ENCODE assay signal across 8 mouse cellular contexts in genomic region chr5:104432886-104433285, GRCm38 (mm10). TPM values are rescaled to one million over a fixed set of nuclear protein-coding genes. Genes with fewer than 3 reads are reported as not detected.
DNase-seq lines count a peak whose midpoint lies in the region; ATAC-seq lines count a peak whose summit lies in the region.

No protein-coding gene starts in this region.

- no peak for ATAC-seq in embryonic facial prominence, embryonic 14.5 days (ENCODE audit: low read depth)

- peak overlapping the region; percentile 26; the same call in 1 of the 2 replicates for H3K4me2 ChIP-seq in embryonic facial prominence, embryonic 14.5 days (ENCODE audit: low read depth, low read length)

- 41% methylated on average over 12 of the region's 12 CpGs for WGBS in embryonic facial prominence, embryonic 14.5 days
- WGBS in forebrain, embryonic 10.5 days = 46% methylated on average over 12 of the region's 12 CpGs

- no peak overlapping the region for H3K4me3 ChIP-seq in embryonic facial prominence, embryonic 14.5 days (ENCODE audit: low read depth, low read length)
- no peak overlapping the region for H3K4me3 ChIP-seq in forebrain, embryonic 10.5 days

- H3K36me3 ChIP-seq in embryonic facial prominence, embryonic 14.5 days (ENCODE audit: control insufficient read depth, insufficient read depth, low read length) = no peaks in the 10 kb centered on the region
- H3K36me3 ChIP-seq in forebrain, embryonic 10.5 days (replicated peaks) = no peaks in the 10 kb centered on the region

- H3K27ac ChIP-seq in embryonic facial prominence, embryonic 14.5 days (replicated peaks; ENCODE audit: low read depth, low read length) = no peak overlapping the region
- no peak overlapping the region for H3K27ac ChIP-seq in forebrain, embryonic 10.5 days

- DNase-seq in layer of hippocampus, postnatal 10 days (ENCODE audit: low spot score in 2 of 2) = peak; percentile 19 to 37
- DNase-seq in layer of hippocampus, adult 9-10 months (ENCODE audit: low spot score) = no peak
- DNase-seq in R1 (ENCODE audit: low read depth, low spot score) = peak; percentile 82
- peak; percentile 37 for DNase-seq in embryonic facial prominence, embryonic 14.5 days (ENCODE audit: low spot score)
- peak; percentile 22 to 28 for DNase-seq in left cerebral cortex, postnatal 25 days (ENCODE audit: low spot score in 2 of 2)
- DNase-seq in right cerebral cortex, adult 2 months (ENCODE audit: low spot score in 2 of 2) = peak; percentile 32 to 39
- DNase-seq in forebrain, embryonic 10.5 days (ENCODE audit: extremely low spot score, low spot score) = no peak
- no peak for DNase-seq in cerebellum, adult 11-12 months

- H3K9me3 ChIP-seq in embryonic facial prominence, embryonic 14.5 days (ENCODE audit: control insufficient read depth, low read length) = no peaks in the 10 kb centered on the region
- H3K9me3 ChIP-seq in forebrain, embryonic 10.5 days = no peaks in the 10 kb centered on the region

- H3K4me1 ChIP-seq in embryonic facial prominence, embryonic 14.5 days (ENCODE audit: control insufficient read depth, insufficient read depth, low read length) = no peaks in the 10 kb centered on the region
- peaks cover 6% of the 10 kb centered on the region for H3K4me1 ChIP-seq in forebrain, embryonic 10.5 days

- H3K9ac ChIP-seq in embryonic facial prominence, embryonic 14.5 days (ENCODE audit: low read depth, low read length) = no peak overlapping the region

- H3K27me3 ChIP-seq in embryonic facial prominence, embryonic 14.5 days (replicated peaks; ENCODE audit: control insufficient read depth, insufficient read depth, low read length) = peaks cover 3% of the 10 kb centered on the region; the same call in 1 of the 2 replicates
- no peaks in the 10 kb centered on the region for H3K27me3 ChIP-seq in forebrain, embryonic 10.5 days (ENCODE audit: poor library complexity, severe bottlenecking)

- intact Hi-C loops in left cerebral cortex, postnatal 25 days (cut with DNase I) = loop anchor here (2.0 kb wide), 1 partner anchor 88 kb away; no protein-coding TSS in a partner anchor

RNA-seq across cellular contexts. Expression of gene Spp1, which starts 2.0 kb away (rescaled TPM):
- total RNA-seq in layer of hippocampus, postnatal 10 days (2021) = 1 to 10 TPM; 3.3 to 3.5 TPM
- 310 and 610 TPM in 2 replicates for polyA plus RNA-seq in embryonic facial prominence, embryonic 14.5 days (2014; fragmentation: Nextera tagmentation; extraction: Ambion mirVana)
- total RNA-seq in left cerebral cortex, postnatal 25 days (2021) = 10 to 100 TPM in 1 of 2 experiments, 1 to 10 TPM in 1; 9.5 to 10.7 TPM
- polyA plus RNA-seq in forebrain, embryonic 10.5 days (2016; fragmentation: Nextera tagmentation; extraction: Ambion mirVana) = 1.6 and 1.7 TPM in 2 replicates

RNA-seq across cellular contexts. Expression of gene Pkd2, which starts 26.4 kb away (rescaled TPM):
- 10 to 100 TPM; 29.8 to 32.3 TPM for total RNA-seq in layer of hippocampus, postnatal 10 days (2021)
- polyA plus RNA-seq in embryonic facial prominence, embryonic 14.5 days (2014; fragmentation: Nextera tagmentation; extraction: Ambion mirVana) = 25.9 and 27.6 TPM in 2 replicates
- 10 to 100 TPM; 22.4 to 24.8 TPM for total RNA-seq in left cerebral cortex, postnatal 25 days (2021)
- polyA plus RNA-seq in forebrain, embryonic 10.5 days (2016; fragmentation: Nextera tagmentation; extraction: Ambion mirVana) = 7.4 and 7.7 TPM in 2 replicates

Comparison
In these comparisons a context has a peak if more than half of its experiments do, and no peak if none do; other contexts are left out.
1. DNase-seq: peak in layer of hippocampus, postnatal 10 days (2 of 2), R1 (single experiment), embryonic facial prominence, embryonic 14.5 days (single experiment), left cerebral cortex, postnatal 25 days (2 of 2) and right cerebral cortex, adult 2 months (2 of 2); none in layer of hippocampus, adult 9-10 months (single experiment), forebrain, embryonic 10.5 days (single experiment) and cerebellum, adult 11-12 months (single experiment).